Mouse (Mus musculus) lung, postnatal 0 days (tissue): ENCODE measurements around the gene Pou4f2. TPM values are rescaled to one million over a fixed set of nuclear protein-coding genes. Genes with fewer than 3 reads are reported as not detected.

ENCODE experiments used
- ATAC-seq: fragments of 200-750 bp; cut with Nextera tagmentation; 2 replicates; pipeline ENCODE4 v1.8.0; 2017; ENCODE audit warnings: moderate library complexity
- DNase-seq: peaks from one replicate; pipeline ENCODE4 v3.0.0-alpha.2; 2016; ENCODE audit warnings: low spot score
- H3K27ac ChIP-seq: fragments of 300-500 bp; sonication (generic); 2 replicates; pipeline ENCODE4 v1.5.1; 2014; ENCODE audit warnings: antibody characterized with exemption, mild to moderate bottlenecking, low read length, mixed read lengths
- H3K27me3 ChIP-seq: fragments of 300-500 bp; sonication (generic); replicated peaks from 2 replicates; pipeline ENCODE4 v1.6.1; 2014; ENCODE audit warnings: low read length, mixed read lengths; ENCODE audit not compliant: insufficient read depth
- H3K36me3 ChIP-seq: fragments of 300-500 bp; sonication (generic); 2 replicates; pipeline ENCODE4 v1.6.1; 2014; ENCODE audit warnings: low read length, mixed read lengths; ENCODE audit not compliant: insufficient read depth
- H3K4me1 ChIP-seq: fragments of 300-500 bp; sonication (generic); 2 replicates; pipeline ENCODE4 v1.6.1; 2014; ENCODE audit warnings: antibody characterized with exemption, low read depth, low read length, mixed read lengths; ENCODE audit not compliant: insufficient read depth
- H3K4me2 ChIP-seq: fragments of 300-500 bp; sonication (generic); replicated peaks from 2 replicates; pipeline ENCODE4 v1.6.1; 2014; ENCODE audit warnings: low read depth, mild to moderate bottlenecking, low read length, moderate library complexity, mixed read lengths
- H3K4me3 ChIP-seq: fragments of 300-500 bp; sonication (generic); 2 replicates; pipeline ENCODE4 v1.5.1; 2014; ENCODE audit warnings: low read depth, low read length
- H3K9ac ChIP-seq: fragments of 300-500 bp; sonication (generic); replicated peaks from 2 replicates; pipeline ENCODE4 v1.6.1; 2014; ENCODE audit warnings: low read depth, mild to moderate bottlenecking
- H3K9me3 ChIP-seq: fragments of 300-500 bp; sonication (generic); 2 replicates; pipeline ENCODE4 v1.6.1; 2016; ENCODE audit warnings: low read length, mixed read lengths
- CTCF ChIP-seq: IDR thresholded peaks from 2 replicates; pipeline ENCODE4 v1.5.1; 2016; ENCODE audit warnings: antibody characterized with exemption, mild to moderate bottlenecking
- EP300 ChIP-seq: IDR thresholded peaks from 2 replicates; pipeline ENCODE4 v1.6.1; 2016; ENCODE audit warnings: antibody characterized with exemption, mild to moderate bottlenecking, control low read depth
- WGBS: fragments of 180-500 bp; shearing (Covaris S2); extraction: QIAGEN DNeasy Blood & Tissue Kit; methylation state at CpG from one replicate; pipeline ENCODE4 v1.1.7; 2014; 5-methylcytosine and 5-hydroxymethylcytosine counted together
- polyA plus RNA-seq: library from polyadenylated mRNA; unstranded; fragments of >200 nt; fragmentation: Nextera tagmentation; extraction: Ambion mirVana; gene quantifications from 2 replicates; pipeline ENCODE4 v1.2.1, GENCODE M21; 2015

Pou4f2 gene
- polyA plus RNA-seq: not detected in 2 replicates

- under 1% methylated on average over 50 of the region's 54 CpGs for WGBS
Measured at GRCm38 (mm10) chr8:78436071-78436651, at the start of gene Pou4f2. Gene Pou4f2 (minus strand): TSS chr8:78436645.

DNA sequence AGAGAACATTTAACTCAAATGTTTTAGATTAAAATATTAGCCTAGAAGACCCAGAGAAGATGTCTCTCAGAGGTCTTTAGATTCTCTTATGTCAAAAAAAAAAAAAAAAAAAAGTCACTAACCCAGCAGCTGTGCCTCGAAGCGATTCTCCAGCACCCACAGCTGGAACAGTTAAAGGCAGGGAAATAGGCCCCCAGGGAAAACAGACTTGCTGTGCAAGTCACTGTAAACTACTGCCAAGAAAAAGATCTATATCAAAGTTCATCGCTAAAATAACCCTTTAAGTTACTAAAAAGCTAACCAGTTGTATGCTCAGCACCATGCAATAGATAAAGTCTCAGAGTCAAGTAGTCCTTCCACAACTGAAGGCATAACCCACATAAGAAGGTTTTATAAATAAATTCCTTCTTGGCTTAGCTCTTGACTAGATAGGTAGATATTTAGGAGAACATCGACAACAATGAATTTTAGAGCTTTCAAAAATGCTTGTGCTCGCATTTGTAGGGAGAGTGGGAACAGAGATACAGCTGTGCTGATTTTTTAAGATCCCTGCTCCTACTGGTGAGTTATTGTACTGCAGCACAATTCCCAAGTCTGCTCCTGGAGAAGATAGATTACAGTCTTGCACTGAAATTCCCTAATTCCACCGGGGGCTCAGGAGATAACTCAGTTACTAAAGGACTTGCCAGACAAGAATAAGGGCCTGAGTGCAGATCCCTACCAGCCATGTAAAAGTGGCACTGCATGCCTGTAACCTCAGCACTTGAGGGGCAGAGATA is 40.8 kb upstream of the Pou4f2 start:
- Histone ChIP-seq H3K27ac (no peak overlapping the region), H3K4me1 (no peaks in the 10 kb centered on the region), H3K9me3 (no peaks in the 10 kb centered on the region), H3K36me3 (no peaks in the 10 kb centered on the region), H3K4me3 (no peak overlapping the region), H3K9ac (no peak overlapping the region), H3K27me3 (no peaks in the 10 kb centered on the region), H3K4me2 (no peak overlapping the region)
- WGBS: 45% methylated on average over 6 of the region's 6 CpGs
- DNase-seq: peak; percentile 14
- TF ChIP-seq CTCF: peak; percentile 59
- no peak for TF ChIP-seq EP300
- ATAC-seq: no peak

More at GRCm38 (mm10) chr8:78436071-78436651, at the start of gene Pou4f2:
- ATAC-seq: no peak
- Histone ChIP-seq H3K4me2 (peak within 1 kb of the TSS; percentile 43), H3K27ac (no peak within 1 kb of the TSS), H3K36me3 (no peaks in the 10 kb centered on the region), H3K27me3 (peaks cover 69% of the 10 kb centered on the region), H3K9me3 (no peaks in the 10 kb centered on the region), H3K4me1 (no peaks in the 10 kb centered on the region), H3K9ac (no peak within 1 kb of the TSS), H3K4me3 (peak within 1 kb of the TSS; percentile 23; the same call in 1 of the 2 replicates)
- TF ChIP-seq EP300 (no peak), CTCF (no peak)
- no peak for DNase-seq

DNA sequence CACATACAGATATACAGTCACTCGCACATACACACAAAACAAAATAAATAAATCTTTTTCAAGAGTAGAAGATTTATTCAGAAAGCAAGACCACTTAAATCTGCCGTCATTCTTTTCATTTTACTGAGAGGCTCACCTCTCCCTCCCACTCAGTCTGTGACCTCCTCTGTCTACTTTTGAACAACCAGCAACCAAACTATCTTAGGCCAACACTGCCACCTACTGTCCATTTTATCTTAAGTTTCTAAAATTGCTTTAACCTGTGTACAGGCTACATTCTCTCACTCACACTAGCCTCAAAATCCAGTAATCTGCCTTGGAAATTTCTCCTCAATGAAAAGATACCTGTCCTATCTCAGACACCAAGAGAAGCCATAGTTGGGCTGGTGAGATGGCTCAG is 31.4 kb upstream of the Pou4f2 start:
- ATAC-seq (no peak), DNase-seq (no peak)
- 84% methylated on average over 2 of the region's 2 CpGs for WGBS
- TF ChIP-seq EP300 (no peak), CTCF (peak; percentile 19; the same call in 1 of the 2 replicates)
- Histone ChIP-seq H3K27me3 (no peaks in the 10 kb centered on the region), H3K9me3 (no peaks in the 10 kb centered on the region), H3K9ac (no peak overlapping the region), H3K4me3 (no peak overlapping the region), H3K36me3 (no peaks in the 10 kb centered on the region), H3K4me2 (no peak overlapping the region), H3K4me1 (no peaks in the 10 kb centered on the region), H3K27ac (no peak overlapping the region)

GRCm38 (mm10) chr8:78463941-78464340 is 27.5 kb upstream of the Pou4f2 start:
- 51% methylated on average over 2 of the region's 2 CpGs for WGBS
- ATAC-seq (peak; percentile 62; the same call in 1 of the 2 replicates), DNase-seq (peak; percentile 37)
- no peaks in the 10 kb centered on the region for H3K36me3 ChIP-seq
- no peaks in the 10 kb centered on the region for H3K4me1 ChIP-seq
- no peak overlapping the region for H3K4me2 ChIP-seq
- TF ChIP-seq EP300: no peak
- no peak for TF ChIP-seq CTCF
- H3K4me3 ChIP-seq: no peak overlapping the region
- no peaks in the 10 kb centered on the region for H3K27me3 ChIP-seq
- H3K27ac ChIP-seq: no peak overlapping the region
- no peak overlapping the region for H3K9ac ChIP-seq
- no peaks in the 10 kb centered on the region for H3K9me3 ChIP-seq

GRCm38 (mm10) chr8:78456441-78456840 is 20.0 kb upstream of the Pou4f2 start:
- Histone ChIP-seq H3K4me1 (no peaks in the 10 kb centered on the region), H3K4me2 (no peak overlapping the region), H3K27ac (no peak overlapping the region), H3K9me3 (no peaks in the 10 kb centered on the region), H3K4me3 (no peak overlapping the region), H3K36me3 (no peaks in the 10 kb centered on the region), H3K9ac (no peak overlapping the region), H3K27me3 (no peaks in the 10 kb centered on the region)
- no peak for ATAC-seq
- TF ChIP-seq EP300 (no peak), CTCF (no peak)
- no peak for DNase-seq
- WGBS: 68% methylated on average over 3 of the region's 3 CpGs

- Histone ChIP-seq H3K4me3 (no peak overlapping the region), H3K36me3 (no peaks in the 10 kb centered on the region), H3K27ac (no peak overlapping the region), H3K9ac (no peak overlapping the region), H3K27me3 (peaks cover 9% of the 10 kb centered on the region; the same call in 1 of the 2 replicates), H3K4me2 (no peak overlapping the region), H3K4me1 (no peaks in the 10 kb centered on the region), H3K9me3 (no peaks in the 10 kb centered on the region)
- no peak for TF ChIP-seq EP300
- TF ChIP-seq CTCF: no peak
- 78% methylated on average over 1 of the region's 1 CpGs for WGBS
- DNase-seq (no peak), ATAC-seq (no peak)
Measured at GRCm38 (mm10) chr8:78442781-78443180, 6.3 kb upstream of the Pou4f2 start.
